Mouse (Mus musculus): ENCODE results near the gene Ap2b1.

Gene Ap2b1

DNA sequence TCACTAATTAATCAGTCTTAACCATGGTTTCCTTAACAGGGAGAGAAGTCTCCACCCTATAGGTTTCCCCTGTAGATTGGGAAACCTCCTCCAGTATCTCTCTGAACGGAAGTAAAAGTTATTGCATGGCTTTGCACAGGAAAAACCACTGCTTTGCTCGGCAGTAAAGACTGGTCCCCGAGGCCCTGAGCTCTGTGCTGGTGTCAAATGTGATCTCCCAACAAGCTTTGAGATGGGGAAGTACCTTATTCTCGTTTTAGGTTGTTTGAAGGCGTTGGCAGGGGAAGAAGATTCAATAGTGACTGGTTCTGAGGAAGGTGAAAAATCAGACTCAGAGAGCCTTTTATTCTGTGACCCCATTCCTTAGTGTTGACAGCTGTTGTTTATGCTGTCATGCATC is 99.9 kb downstream of the Ap2b1 start:
- no peak for DNase-seq (ENCODE audit: low spot score)

DNA sequence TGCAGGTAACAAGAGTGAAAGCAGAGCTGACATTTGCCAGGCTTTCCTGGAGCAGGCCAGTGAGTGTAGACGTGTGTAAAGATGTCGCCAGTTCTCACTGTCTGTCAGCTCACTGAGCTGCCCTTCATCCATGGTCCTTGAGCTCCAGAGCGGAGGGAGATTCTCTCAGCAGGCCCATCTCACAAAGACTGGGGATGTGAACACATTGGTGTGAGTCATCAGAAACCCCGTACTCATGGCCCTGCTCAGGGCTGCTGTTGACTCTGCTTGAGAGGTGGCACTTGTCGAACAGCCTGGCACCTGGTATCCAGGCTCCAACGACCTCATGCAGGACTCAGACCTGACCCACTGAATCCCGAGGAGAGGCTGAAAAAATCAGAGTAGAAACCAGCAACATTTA is 105.0 kb downstream of the Ap2b1 start:
- DNase-seq (ENCODE audit: low spot score): no peak

- no peak for DNase-seq (ENCODE audit: low spot score)
Observed at GRCm38 (mm10) chr11:83406391-83406790, 107.6 kb downstream of the Ap2b1 start.

DNA sequence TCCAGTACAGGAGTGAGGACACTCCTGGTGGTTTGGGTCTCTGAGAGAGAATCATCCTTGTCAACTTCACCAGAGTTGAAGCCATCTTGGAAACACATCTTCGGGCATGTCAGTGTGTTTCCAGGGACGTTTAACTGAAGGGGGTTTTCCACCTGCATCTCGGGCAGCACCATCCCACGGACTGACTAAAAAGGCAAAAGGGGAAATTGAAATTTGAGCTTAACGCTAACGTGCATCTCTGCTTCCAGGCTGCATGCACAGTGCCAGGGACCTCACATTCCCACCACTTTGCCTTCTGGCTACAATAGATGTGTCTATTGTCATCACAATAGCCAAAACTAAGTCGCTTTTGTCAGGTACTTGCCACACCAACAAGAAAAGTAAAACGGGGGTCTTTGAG is 109.4 kb downstream of the Ap2b1 start:
- DNase-seq (ENCODE audit: low spot score): no peak

- DNase-seq (ENCODE audit: low spot score): no peak
Observed at GRCm38 (mm10) chr11:83409087-83409754, 110.4 kb downstream of the Ap2b1 start, which contains the start of gene Rasl10b. TSS of gene Rasl10b (plus strand) at chr11:83409137.

- no peak for DNase-seq (ENCODE audit: low spot score)
Observed at GRCm38 (mm10) chr11:83409792-83410291, 111.0 kb downstream of the Ap2b1 start.

DNA sequence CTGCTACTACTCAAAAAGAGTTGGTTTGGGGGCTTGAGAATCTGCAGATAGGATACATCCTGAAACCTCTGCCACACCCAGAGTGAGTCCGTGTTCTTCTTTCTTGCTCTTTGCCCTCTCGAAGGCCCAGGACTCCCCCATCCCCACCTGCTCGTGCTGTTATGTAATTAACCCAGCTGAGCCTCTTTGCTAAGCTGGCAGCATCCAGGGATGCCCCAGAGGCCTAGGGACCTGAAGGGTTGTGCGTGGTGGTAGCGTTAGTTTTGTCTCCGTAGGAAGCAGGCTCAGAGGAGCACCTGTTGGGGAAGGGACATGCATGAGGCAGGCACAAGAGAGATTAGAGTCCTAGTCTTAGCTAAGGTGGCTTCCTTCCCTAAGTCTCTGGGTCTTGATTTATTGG is 111.7 kb downstream of the Ap2b1 start:
- no peak for DNase-seq (ENCODE audit: low spot score)

GRCm38 (mm10) chr11:83417080-83417479 is 118.3 kb downstream of the Ap2b1 start:
- DNase-seq (ENCODE audit: low spot score): peak; percentile 74

DNA sequence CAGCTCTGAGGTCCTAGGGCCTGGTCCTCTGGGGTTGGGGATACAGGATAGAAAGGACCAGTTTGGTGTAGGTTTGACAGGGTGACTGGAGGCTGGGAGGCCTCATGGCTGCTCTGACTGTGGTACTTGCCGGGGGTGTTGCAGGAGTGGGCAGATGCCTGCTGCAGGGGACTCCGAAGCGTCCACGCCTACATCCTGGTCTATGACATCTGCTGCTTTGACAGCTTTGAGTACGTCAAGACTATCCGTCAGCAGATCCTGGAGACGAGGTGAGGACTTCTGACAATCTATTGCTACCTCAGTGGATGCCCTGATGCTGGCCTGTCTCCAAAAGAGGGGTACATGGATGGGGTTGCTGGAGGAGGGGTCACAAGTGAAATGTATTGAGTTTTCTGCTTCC is 118.9 kb downstream of the Ap2b1 start:
- no peak for DNase-seq (ENCODE audit: low spot score)

DNA sequence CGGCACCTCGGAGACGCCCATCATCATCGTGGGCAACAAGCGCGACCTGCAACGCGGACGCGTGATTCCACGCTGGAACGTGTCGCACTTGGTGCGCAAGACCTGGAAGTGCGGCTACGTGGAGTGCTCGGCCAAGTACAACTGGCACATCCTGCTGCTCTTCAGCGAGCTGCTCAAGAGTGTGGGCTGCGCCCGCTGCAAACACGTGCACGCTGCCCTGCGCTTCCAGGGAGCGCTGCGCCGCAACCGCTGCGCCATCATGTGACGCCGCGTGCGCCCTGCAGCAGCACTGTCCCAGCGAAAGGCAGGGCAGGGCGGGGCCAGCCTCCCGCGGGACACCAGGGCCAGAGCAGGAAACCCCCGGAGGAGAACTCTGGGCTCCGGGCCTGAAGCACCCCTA is 119.7 kb downstream of the Ap2b1 start:
- DNase-seq (ENCODE audit: low spot score): no peak

DNA sequence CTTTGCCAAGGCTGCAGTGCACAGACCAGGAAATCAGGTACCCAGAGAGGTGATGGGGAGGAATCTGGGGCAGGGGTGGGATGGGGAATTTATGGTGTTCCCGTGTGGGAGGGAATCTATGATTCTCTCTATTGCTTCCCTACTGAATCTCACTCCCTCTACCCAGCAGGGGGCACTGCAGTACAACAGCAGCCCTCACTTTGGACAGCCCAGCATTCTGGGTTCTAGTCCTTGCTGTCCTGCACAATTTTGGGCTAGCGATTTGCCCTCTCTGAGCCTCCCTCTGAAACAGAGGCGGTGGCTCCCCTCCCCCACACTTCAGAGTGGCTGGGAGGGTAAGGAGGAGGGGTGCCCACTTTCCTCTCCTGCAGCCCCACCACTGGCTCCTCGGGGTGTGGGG is 121.5 kb downstream of the Ap2b1 start:
- DNase-seq (ENCODE audit: low spot score): no peak

DNA sequence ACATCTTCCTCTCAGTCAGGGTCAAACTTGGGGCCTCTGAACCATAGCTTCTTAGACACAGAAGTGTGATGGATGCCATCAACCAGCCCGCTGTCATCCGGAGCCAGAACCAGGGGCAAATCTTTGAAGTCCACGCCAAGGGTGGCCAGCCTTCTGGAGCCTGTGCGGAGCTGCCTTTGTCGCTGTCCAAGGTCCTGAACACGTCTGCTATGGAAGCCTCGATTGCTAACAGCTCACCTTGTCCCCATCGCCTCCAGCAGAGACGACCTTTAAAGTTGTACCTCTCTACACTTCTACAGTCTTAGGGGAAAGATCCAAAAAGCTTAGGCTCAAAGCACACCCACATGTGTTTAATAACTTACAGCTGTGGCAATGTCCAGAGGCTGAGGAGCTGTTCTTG is 122.5 kb downstream of the Ap2b1 start:
- DNase-seq (ENCODE audit: low spot score): peak; percentile 80

DNA sequence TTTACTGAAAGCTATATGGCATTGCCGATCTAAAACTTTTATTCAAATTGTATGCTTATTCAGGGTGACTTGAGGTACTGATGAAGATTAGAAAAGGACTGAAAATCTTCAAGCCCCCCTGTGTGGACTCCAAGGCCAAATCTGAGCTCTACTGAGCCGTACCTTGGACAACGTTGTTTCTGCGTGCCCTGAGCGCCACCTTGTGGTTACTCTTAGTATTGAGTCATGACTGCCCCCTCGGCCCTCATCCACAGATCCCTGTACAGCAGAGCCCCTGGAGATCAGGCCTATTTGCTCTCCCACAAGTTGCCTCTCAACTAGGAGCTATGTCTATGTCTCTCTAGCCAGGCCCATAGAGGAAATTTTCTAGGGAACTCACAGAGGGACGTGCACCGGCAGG is 125.9 kb downstream of the Ap2b1 start:
- peak; percentile 64 for DNase-seq (ENCODE audit: low spot score)

- DNase-seq (ENCODE audit: low spot score): no peak
Observed at GRCm38 (mm10) chr11:83426964-83427363, 128.1 kb downstream of the Ap2b1 start.

GRCm38 (mm10) chr11:83429355-83429754 is 130.5 kb downstream of the Ap2b1 start, which contains the start of gene Gas2l2:
TSS of gene Gas2l2 (minus strand) at chr11:83429455.
- DNase-seq (ENCODE audit: low spot score): no peak

GRCm38 (mm10) chr11:83432533-83432932 is 133.7 kb downstream of the Ap2b1 start:
- DNase-seq (ENCODE audit: low spot score): no peak

- no peak for DNase-seq (ENCODE audit: low spot score)
Observed at GRCm38 (mm10) chr11:83437377-83437776, 138.6 kb downstream of the Ap2b1 start, which contains the start of gene 1700020L24Rik. TSS of gene 1700020L24Rik (plus strand) at chr11:83437677.

DNA sequence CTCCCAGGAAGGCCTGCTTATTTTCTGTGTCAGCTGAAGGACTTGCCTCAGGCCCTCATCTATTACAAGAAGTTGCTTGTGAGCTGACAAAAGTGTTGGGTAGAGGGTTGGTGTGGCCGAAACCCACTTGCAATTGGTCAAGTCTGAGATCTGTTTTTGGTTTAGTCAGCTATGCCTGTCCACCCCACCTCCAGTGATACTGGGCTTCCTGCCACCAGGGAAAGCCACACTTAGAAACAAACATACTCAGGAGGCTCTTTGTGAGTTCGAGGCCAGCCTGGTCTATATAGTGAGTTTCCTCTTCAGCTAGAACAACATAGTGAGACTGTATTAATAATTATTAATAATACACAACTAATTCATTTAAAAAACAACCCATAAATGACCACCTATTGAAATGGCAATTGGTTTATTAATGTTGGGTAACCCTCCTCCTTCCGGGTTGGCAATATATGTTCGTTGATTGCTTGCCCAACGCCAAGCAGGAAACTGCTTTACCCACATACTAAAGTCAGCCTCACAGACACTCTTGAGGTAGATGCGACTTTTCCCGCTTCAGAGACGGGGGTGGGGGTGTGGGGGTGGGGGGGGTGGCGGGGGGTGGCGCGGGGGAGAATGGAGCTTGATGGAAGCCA is 140.7 kb downstream of the Ap2b1 start:
- no peak for DNase-seq (ENCODE audit: low spot score)

DNA sequence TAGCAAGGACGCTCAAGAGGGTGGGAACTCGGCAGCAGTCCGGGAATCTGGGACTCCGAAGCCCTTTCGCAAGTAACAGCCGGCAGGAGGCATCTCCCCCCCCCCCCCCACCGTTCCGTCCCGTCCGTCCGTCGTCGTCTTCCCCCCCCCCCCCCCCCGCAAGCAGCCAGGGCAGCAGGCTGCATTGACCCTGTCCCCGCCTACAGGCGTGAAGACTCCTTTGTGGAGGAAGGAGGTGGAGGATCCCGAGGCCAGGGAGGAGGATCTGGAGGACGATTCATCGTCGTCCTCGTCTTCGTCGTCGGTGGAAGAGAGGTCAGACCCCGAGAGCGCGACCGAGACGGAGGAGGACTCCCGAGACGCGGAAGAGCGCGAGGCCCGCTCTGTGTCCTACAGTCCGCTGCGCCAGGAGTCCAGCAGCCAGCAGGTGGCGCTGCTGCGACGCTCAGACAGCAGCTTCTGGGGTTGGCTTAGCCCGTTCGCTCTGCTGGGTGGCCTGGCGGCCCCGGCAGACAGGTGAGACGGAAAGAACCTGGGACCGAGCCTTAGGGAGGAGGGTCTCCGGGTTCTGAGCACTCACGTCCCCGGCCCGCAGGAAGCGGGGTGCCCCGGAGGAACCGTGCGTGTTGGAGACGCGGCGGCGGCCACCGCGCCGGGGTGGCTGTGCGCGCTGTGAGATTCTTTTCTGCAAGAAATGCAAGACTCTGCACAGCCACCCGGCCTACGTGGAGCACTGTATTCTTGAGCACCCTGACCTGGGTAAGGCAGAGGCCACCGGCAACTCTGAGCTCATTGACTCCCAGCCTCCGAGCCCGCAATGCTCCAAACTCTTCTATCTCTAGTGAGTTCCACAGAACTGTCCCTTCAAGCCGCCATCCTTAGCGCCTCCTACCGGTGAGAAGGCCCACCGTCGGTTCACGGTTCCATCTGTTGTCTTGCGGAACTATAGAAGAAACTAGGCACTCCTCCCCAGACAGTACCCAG is 141.5 kb downstream of the Ap2b1 start:
- DNase-seq (ENCODE audit: low spot score): peak; percentile 88

- no peak for DNase-seq (ENCODE audit: low spot score)
Observed at GRCm38 (mm10) chr11:83441235-83441634, 142.4 kb downstream of the Ap2b1 start.

GRCm38 (mm10) chr11:83442596-83443267 is 143.9 kb downstream of the Ap2b1 start:
- peak; percentile 83 for DNase-seq (ENCODE audit: low spot score)

DNA sequence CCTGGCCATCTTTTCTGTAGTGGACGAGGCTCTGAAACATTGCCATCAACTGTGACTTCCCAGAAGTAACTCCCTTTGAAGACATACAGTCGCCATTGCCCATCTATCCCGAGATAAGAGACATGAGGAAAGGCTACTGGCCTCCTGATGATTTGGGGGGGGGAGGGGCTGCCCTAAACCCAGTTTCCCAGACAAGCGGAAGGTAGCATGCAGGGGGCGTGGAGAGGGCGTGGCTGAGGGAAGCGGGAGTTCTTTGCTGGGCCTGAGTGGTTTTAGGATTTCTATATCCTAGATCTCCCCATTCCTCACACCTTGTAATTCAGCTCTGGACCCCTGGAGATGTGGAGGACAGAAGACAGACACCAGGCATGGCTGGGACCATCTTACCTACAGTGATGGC is 145.0 kb downstream of the Ap2b1 start:
- DNase-seq (ENCODE audit: low spot score): no peak

Data from urinary bladder, postnatal 14 days (tissue).